Mouse (Mus musculus) urinary bladder, adult 2 months (tissue): Measurements from ENCODE around the gene Hsd17b1. TPM values are rescaled to one million over a fixed set of nuclear protein-coding genes. Genes with fewer than 3 reads are reported as not detected.
A peak's percentile ranks its signal among the peaks of the same experiment; 100 is the strongest.

ENCODE experiments used
- DNase-seq: peaks from one replicate; pipeline ENCODE4 v3.0.0; 2022; ENCODE audit warnings: low spot score
- polyA plus RNA-seq: library from polyadenylated mRNA; depleted of rRNA; stranded (reverse); fragments of >200 nt; gene quantifications from 2 replicates; pipeline ENCODE4 v1.2.3, GENCODE M21; 2012

Hsd17b1 gene
- polyA plus RNA-seq, 1 experiment: 0.56 TPM

GRCm38 (mm10) chr11:101060126-101060525 lies 18.1 kb upstream of the Hsd17b1 start:
- peak; percentile 51 for DNase-seq

DNA sequence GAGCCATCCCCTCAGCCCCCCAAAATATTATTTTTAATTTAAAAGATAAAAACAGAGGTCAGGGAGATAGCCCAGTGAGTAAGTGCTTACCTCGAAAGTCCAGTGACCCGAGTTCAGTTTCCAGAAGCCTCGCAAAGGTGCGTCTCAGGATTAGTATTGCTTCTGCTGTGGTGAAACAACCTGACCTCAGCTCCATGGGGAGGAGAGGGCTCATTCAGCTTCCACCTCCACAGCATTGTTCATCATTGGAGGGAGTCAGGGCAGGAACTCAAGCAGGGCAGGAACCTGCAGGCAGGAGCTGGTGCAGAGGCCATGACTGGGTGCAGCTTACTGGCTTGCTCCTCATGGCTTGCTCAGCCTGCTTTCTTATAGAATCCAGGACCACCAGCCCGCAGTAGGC lies 17.2 kb upstream of the Hsd17b1 start:
- no peak for DNase-seq

GRCm38 (mm10) chr11:101062165-101062884 lies 15.9 kb upstream of the Hsd17b1 start:
- DNase-seq: no peak

GRCm38 (mm10) chr11:101062971-101063675 lies 15.1 kb upstream of the Hsd17b1 start:
- no peak for DNase-seq

GRCm38 (mm10) chr11:101063676-101064327 lies 14.4 kb upstream of the Hsd17b1 start:
- no peak for DNase-seq

DNA sequence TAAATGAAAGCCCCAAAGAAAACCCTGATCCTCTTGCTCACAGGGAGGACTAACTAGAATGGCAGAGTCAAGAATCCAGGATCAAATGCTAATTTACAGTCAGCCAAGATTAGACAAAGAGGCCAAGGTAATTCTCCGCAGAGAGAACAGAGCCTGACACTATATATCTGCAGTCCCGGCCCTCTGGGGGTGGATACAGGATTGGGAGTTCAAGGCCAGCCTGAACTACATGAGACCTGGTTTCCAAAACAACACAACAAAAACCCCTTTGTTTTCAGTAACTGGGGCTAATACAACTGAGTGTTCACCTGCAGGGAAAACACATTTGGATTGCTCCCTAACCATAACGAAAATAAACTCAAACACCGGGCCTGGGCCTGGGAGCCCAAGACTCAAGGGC lies 13.7 kb upstream of the Hsd17b1 start:
- no peak for DNase-seq

DNA sequence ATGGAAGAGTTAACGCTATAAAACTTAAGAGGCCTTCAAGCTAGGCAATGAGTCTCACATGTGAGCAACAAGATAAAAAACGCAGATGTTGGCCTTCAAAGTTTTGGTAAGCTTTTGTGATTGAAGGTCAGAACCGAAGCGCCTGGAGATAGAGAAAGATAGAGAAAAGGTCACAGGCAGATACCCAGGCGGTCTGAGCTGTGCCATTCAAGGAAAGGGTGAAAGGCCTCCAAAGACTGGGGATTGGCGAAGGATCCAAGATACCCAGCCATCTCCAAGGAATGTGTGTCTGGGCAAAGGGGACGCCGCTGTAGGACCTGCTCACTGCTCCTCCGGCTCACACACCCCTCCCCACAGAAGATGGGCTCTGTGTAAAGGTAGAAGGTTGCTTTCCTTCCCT lies 13.2 kb upstream of the Hsd17b1 start:
- DNase-seq: no peak

DNA sequence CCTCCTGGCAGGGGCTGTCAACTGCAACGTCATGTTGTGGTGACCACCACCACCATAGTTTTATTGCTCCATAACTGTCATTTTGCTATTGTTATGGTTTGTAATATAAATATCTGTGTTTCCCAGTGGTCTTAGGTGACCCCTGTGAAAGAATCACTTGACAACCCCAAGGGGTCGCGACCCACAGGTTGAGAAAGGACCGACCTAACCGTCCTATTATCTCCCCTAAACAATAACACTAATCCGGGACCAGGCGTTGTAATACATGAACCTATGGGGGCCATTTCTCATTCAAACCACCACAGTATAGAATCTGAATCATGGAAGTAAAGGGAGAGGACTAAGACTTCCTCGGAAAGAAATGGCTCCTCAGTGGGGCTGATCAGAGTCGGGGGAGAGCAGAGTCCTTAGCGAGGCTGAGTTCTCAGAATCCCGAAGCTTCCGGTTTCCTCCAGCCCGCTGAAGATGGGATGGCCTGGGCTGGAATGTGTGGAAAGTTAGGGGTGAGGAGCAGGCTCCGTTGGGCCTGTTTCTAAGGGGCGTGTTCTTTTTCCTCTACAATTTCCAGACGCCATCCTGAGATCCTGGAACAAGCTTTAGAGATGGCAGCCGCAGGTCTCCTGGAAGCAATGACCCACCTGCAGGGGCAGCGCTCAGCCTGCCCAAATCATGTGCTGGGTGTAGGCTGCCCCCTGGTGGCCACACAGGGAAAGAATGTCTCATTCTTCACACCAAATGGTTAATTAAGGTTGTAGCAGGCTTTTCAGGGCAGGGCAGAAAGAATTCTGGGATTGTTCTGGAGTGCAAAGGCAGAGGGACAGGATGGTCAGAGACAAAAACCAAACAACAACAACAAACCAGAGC lies 11.4 kb upstream of the Hsd17b1 start:
- DNase-seq: peak; percentile 72

GRCm38 (mm10) chr11:101069391-101070188 lies 8.6 kb upstream of the Hsd17b1 start, which contains the start of gene Naglu:
Naglu (plus strand) TSS chr11:101070012.
- DNase-seq: peak; percentile 93

DNA sequence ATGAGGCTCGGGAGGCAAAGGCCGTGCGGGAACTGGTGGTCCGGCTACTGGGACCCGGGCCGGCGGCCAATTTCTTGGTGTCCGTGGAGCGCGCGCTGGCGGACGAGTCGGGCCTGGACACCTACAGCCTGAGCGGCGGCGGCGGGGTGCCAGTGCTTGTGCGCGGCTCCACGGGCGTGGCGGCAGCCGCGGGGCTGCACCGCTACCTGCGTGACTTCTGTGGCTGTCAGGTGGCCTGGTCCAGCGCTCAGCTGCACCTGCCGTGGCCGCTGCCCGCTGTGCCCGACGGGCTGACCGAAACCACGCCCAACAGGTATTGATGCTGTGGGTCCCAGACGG lies 8.1 kb upstream of the Hsd17b1 start:
- DNase-seq: no peak

- no peak for DNase-seq
Observed at GRCm38 (mm10) chr11:101070987-101071386, 7.2 kb upstream of the Hsd17b1 start.

DNA sequence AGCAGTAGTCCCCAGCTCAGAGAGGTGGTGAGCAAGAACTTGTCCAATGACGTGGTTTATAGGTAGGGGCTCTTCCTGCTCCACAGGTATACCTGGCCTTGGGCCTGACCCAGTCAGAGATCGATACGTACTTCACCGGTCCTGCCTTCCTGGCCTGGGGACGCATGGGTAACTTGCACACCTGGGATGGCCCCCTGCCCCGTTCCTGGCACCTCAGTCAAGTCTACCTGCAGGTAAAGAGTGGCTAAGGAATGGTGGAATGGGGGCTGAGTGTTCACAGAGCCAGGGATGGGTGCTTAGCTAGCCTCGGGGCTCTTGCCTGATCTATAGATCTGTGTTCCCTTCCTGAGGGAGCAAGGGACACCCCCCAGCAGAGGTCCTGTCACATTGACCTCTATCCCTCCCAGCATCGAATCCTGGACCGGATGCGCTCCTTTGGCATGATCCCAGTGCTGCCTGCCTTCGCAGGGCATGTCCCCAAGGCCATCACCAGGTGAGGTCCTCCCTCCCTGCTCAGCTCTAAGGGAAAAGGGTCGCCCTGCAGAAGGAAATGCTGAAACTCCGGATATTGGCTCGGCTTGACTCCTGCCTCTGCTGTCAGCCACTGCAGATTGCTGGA lies 6.3 kb upstream of the Hsd17b1 start:
- DNase-seq: no peak

GRCm38 (mm10) chr11:101079746-101080145 lies 1.5 kb downstream of the Hsd17b1 start:
- no peak for DNase-seq

DNA sequence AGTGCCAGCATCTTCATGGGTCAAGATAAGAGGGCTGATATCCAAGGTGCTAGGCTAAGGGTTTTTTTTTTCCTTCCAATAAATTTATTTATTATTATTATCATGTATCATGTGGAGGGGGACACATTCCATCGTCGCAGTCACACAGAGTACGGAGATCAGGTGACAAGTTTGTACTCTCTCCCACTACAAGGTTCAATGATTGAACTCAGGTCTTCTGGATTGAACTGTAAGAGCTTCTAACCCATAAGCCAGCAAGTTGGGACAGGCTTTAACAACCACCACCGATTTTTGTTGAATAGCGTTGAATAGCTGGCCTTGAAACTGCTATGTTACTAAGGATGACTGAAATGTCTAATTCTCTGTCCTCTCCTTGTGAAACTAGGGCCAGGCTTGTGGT lies 2.2 kb downstream of the Hsd17b1 start:
- DNase-seq: no peak

- no peak for DNase-seq
Observed at GRCm38 (mm10) chr11:101081659-101082058, 3.4 kb downstream of the Hsd17b1 start.

DNA sequence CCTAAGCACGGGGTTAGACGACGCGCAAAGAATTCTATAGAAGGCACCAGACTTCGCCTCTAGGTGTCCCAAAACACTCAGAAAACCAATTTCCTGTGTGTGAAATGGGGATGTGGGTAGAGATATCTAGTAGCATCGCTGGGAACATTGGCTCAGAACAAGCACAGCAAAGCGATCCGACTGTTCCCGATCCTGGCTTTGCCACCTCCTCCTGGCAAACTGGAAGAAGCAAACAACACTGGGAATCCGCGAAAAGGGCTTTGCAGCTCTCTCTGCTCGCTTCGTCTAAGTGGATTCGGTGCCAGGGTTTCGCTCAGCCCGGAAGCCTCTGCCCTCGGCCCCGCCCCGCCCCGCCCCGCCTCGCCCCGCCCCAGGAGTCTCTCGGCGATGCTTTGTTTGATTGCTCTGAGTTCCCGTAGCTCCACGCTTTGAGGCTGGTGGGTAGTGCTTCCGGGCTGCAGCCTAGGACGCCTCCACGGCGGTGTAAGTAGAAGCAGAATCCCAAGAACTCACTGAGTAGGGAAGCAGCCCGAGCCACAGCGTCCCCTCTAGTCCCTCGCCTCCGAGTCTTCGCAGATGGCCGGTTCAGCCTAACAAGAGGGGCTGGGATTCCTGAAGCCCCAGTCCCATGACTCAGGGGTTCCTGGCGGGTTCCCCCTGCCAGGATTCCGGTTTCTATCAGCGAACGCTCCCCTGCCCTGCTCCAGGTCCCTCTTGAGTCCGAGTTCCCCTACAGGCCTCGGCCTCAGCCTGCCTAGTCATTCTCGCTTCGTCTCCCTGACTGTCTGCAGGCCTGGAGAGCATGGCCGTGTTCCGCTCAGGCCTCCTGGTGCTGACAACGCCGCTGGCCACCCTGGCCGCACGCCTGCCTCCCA lies 4.2 kb downstream of the Hsd17b1 start, which contains the start of gene Coasy:
TSS of gene Coasy (plus strand) at position 358 of the 875 bp plus-strand sequence.
- peak; percentile 63 for DNase-seq

DNA sequence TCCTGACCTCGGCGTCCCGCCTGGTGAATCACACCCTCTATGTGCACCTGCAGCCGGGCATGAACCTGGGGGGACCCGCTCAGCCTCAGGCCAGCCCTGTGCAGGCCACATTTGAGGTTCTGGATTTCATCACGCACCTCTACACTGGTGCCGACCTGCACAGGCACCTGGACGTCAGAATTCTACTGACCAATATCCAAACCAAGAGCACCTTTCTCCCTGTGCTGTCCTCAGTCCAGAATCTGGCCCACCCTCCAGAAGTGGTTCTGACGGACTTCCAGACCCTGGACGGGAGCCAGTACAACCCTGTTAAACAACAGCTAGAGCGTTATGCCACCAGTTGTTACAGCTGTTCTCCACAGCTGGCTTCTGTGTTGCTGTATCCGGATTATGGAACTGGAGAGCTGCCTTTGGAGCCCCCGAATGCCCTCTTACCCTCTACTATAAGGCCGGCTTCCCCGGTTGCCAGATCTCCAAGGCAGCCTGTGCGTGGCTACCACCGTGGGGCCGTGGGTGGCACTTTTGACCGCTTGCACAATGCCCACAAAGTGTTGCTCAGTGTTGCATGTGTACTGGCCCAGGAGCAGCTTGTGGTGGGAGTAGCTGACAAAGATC lies 5.0 kb downstream of the Hsd17b1 start:
- DNase-seq: no peak

DNA sequence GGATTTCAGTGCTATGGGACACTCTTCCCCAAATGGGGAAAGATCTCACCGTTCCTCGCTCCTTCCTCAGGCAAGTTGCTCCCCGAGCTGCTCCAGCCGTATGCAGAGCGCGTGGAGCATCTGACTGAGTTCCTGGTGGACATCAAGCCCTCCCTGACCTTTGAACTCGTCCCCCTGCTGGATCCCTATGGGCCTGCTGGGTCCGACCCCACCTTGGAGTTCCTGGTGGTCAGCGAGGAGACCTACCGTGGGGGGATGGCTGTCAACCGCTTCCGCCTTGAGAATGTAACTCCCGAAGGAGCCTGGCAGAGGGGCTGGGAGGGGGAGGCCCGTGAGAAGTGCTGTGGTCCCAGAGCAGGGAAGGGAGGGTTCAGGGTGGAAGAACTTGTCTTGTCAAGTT lies 6.0 kb downstream of the Hsd17b1 start:
- DNase-seq: no peak

DNA sequence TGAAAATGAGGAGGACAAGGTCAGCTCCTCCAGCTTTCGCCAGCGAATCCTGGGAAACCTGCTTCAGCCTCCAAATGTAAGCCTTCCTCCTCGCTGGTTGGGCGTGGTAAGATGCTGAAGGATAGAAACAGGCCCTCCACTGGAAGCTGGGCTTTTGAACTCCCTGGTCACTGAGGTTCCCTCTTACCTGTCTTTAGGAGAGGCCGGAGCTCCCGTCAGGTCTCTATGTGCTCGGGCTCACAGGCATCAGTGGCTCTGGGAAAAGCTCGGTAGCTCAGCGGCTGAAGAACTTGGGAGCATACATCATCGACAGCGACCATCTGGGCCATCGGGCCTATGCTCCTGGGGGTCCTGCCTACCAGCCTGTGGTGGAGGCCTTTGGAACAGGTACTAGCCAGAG lies 6.6 kb downstream of the Hsd17b1 start:
- no peak for DNase-seq
